Mouse (Mus musculus): ENCODE measurements around the gene Gm17949. TPM values are rescaled to one million over a fixed set of nuclear protein-coding genes. Genes with fewer than 3 reads are reported as not detected.
A peak's percentile ranks its signal among the peaks of the same experiment; 100 is the strongest.
"Not testable (repeated sequence)": the region's sequence is repeated elsewhere in the genome, so short reads cannot be mapped to it uniquely, and the experiment has no call there.

Gene Gm17949
- total RNA-seq, 2 experiments from 2014 or later = 0.28 TPM; not detected in 1

- DNase-seq (ENCODE audit: low spot score in 2 of 2) = no peak
Measured at GRCm38 (mm10) chr17:57032854-57033253, 21.6 kb downstream of the Gm17949 start.

DNA sequence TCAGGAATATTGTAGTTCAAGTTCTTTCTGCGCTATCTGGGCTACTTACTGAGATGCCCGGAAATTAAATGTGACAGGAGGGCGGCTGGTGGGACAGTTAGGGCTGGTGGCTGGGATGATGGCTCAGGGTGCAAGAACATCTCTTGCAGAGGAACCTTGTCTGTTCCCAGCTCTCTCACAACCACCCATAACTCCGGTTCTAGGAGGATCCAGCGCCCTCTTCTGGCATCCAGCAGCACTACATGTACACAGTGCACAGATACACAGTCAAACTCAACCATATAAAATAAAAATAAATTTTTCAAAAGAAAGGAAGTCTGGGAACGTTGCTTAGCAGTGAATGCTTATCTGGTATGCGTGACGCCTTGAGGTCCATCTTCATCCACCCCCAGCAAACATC lies 27.7 kb downstream of the Gm17949 start:
- DNase-seq (ENCODE audit: low spot score in 2 of 2) = no peak

DNA sequence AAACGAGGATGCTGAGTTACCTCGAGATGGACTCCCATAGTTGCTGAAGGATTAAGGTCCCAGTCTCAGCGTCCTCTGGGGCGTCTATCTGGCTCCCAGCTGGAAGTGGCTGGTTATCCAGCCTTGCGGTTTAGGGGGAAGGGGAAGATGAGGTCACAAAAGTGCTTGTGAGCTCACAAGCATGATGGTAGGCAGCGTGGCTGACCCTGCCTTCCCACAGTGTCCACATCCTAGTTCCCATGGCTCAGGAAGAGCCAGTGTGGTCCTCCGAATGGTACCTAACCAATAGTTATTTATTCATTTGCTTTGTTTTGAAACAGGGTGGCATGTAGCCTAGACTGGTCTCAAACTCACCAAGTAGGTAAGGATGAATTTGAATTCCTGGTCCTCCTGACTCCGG lies 30.3 kb downstream of the Gm17949 start, which contains the start of gene Slc25a41:
Gene Slc25a41 (minus strand): TSS at position 101 of the 400 bp plus-strand sequence.
- DNase-seq (ENCODE audit: low spot score in 2 of 2) = no peak

DNA sequence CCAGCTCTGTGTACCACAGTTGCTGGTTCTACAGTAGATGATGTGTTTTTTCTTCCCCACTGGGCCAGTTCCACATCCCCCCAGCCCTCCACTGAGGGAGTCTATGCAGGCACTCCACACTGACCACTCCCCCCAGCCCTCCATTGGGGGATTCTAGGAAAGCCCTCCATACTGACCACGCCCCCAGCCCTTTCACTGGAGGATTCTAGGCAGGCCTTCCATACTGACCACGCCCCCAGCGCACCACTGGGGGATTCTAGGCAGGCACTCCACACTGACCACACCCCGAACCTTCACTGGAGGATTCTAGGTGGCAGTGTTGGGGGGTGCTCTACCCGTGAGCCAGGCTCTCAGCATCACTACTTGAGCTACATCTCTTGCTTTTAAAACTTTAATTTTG lies 36.1 kb downstream of the Gm17949 start:
- no peak for DNase-seq (ENCODE audit: low spot score in 2 of 2)

DNA sequence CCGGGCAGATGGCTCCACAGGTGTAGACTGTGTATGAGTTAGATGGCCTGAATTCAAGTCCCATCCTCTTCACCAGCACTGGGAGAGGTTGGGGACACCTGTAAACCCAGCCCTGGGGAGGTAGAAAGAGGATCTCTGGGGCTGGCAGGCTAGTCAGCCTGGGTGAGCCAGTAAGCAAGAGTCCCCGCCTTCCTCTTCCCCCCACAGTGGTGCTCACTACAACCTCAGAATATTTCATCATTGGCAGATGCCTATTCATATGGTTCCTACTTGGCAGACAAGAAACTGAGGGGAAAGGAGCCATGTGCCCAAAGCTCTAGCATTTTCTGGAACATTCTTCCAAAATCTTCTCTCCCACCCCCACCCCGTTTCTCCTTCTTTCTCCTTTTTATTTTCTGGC lies 37.5 kb downstream of the Gm17949 start:
- peak in 1 of 2 experiments; percentile 49 for DNase-seq (ENCODE audit: low spot score in 2 of 2)

GRCm38 (mm10) chr17:57051679-57052078 lies 40.4 kb downstream of the Gm17949 start:
- DNase-seq (ENCODE audit: low spot score in 2 of 2) = not testable (repeated sequence)

- no peak for DNase-seq (ENCODE audit: low spot score in 2 of 2)
Measured at GRCm38 (mm10) chr17:57056246-57056645, 45.0 kb downstream of the Gm17949 start.

DNA sequence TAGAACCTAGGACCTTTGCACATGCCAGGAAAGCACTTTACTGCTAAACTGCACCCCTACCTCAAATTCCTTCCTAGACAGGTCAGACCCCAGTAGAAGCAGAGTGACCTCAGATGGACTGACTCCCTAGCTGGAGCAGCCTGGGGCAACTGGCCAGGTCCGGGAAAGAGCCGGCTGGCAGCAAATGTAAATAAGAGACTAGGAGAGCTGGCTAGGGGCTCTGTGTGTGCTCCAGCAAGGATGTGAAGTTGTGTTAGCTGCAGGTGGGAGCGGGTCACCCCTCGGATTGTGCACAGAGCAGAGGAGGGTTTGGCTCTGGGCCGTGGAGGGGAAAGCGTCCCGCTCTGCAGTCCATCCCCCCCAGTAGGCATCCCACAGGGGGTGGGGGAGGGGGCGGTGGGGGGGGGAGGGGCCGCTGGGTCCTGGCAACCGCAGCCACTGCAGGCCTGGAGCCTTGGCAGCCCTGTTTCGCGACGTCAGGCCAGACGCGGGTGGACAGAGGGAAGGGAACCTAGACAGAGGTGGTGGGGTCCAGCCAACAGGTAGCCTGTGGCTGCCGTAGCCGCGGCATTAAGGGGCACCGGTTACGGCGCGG lies 47.7 kb downstream of the Gm17949 start, which contains the start of gene Crb3:
Gene Crb3 (plus strand): TSS at position 215 of the 595 bp plus-strand sequence.
- DNase-seq (ENCODE audit: low spot score in 2 of 2) = peak; percentile 50 to 56

GRCm38 (mm10) chr17:57059486-57059977 lies 48.3 kb downstream of the Gm17949 start, which contains the start of gene Slc25a23:
Slc25a23 (minus strand) TSS chr17:57059863.
- peak; percentile 79 to 81 for DNase-seq (ENCODE audit: low spot score in 2 of 2)

DNA sequence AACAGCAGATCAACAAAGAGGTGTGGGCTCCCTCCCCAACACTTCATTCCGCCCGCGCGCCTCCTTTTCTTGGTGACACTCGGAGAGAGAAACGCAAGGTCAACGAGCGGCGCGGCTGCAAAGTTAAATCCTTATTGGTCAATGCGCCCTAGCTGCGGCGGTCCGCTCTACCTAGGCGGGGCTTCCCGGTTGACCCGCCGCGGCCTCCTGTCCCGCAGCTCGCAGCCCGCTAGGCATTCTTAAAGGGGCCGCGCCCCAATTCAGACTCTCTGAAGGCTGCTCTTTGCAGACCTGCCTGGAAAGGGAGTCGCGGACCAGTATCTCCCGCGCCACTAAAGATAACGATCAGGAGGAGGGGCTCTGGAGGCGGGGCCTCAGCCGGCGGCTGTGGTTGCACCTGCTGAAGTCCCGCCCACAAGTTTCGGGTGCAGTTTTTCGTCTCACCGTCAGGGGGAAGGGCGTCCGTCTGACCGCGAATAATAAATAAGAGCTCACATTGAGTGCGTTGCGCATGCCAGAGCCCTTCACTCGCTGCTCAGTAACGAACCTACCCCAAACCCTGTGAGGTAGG lies 49.0 kb downstream of the Gm17949 start:
- peak; percentile 96 to 97 for DNase-seq (ENCODE audit: low spot score in 2 of 2)

- DNase-seq (ENCODE audit: low spot score in 2 of 2) = no peak
Measured at GRCm38 (mm10) chr17:57061069-57061468, 49.8 kb downstream of the Gm17949 start.

GRCm38 (mm10) chr17:57062011-57062521 lies 50.8 kb downstream of the Gm17949 start:
- no peak for DNase-seq (ENCODE audit: low spot score in 2 of 2)

DNA sequence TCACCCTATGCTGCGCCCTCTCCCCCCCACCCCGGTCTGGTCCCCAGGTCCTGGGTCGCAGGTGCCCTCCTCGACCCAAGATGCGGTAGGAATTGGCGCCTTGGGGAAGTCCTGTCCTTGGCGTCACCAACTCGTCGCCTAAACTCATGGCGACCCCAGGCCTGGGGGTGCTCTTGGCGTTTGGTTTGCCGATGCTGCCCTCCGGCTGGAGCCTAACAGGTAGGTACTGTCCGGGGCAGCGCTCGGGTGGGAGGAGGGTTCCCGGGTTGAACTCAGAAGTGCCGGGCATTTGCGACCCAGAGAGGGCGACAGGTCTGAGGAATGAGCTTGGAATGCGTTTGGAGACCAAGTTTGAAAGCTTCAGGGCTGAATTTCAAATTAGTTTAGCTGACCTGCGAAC lies 51.3 kb downstream of the Gm17949 start:
- DNase-seq (ENCODE audit: low spot score in 2 of 2) = no peak

DNA sequence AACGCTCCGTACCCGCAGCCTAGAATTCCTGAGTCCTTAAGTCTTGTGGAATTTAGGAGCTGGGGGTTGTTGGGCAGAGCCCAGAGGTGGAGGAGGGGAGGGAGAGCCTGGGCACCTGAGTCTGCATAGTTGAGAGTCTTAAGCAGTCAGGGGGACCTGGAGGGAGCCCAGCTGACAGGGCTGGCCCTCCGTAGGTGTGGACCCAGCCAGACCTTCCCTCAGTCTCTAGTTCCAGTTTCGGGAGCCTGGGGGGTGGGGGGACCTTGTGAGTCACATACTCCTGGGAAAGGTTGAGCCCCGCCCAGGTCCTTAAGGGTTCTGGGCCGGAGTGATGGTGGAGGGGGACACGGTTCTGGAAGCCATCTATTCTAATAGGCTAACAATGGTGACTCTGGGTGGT lies 51.8 kb downstream of the Gm17949 start:
- no peak for DNase-seq (ENCODE audit: low spot score in 2 of 2)

DNA sequence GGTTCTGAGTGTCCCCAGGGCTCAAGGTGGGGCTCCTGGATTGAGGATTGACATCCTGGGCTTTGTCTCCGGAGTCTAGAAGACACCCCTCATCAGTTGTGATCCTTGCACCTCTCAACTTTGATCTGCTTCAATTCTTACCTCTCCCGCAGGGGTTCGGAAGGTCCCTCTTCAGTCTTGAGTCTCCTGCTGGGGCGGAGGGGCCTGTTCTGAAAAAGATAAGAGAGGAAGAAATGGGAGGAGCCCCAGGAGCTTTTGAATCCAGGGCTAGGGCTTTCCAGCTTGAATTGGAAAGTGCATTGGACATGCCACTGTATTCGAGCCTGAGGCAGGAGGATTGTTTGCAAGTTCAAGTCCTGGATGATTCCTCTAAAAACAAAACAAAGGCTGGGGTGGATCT lies 55.6 kb downstream of the Gm17949 start:
- DNase-seq (ENCODE audit: low spot score in 2 of 2) = no peak

DNA sequence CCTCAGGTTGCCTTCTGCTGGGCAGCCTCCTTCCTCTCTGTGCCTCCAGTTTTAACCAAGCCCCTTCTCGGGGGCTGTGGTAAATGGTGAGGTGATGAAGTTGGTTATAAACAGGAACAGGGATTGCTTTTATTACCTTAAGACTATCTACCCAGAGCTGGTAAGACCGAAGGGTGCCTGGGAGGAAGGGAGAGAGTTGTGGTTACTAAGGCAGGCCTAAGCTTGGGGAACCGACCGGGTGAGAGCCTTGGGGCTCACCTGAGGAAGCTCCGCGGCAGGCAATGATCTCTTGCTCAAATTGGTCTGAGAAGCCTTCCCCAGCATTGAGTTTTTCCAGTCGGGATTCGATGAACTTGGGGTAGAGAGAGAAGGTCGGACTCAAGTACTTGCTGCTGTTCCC lies 59.0 kb downstream of the Gm17949 start:
- DNase-seq (ENCODE audit: low spot score in 2 of 2) = no peak

- DNase-seq (ENCODE audit: low spot score in 2 of 2) = no peak
Measured at GRCm38 (mm10) chr17:57070699-57071098, 59.4 kb downstream of the Gm17949 start.

Other genes starting within 250 kb of the Gm17949 start
- gene Dus3l, start 246.7 kb upstream of the Gm17949 start, total RNA-seq (2021) = 10 to 100 TPM; 60.9 to 66.3 TPM
- gene Prr22, start 241.2 kb upstream of the Gm17949 start, total RNA-seq (2021) = under 1 TPM; 0.35 to 0.57 TPM
- gene Rfx2, start 180.5 kb upstream of the Gm17949 start, total RNA-seq (2021) = 1 to 10 TPM; 3.0 to 4.2 TPM
- gene Acsbg2, start 137.0 kb upstream of the Gm17949 start, total RNA-seq (2021) = not detected
- gene 1700061G19Rik, start 136.0 kb upstream of the Gm17949 start, total RNA-seq (2021) = under 1 TPM; 0.24 to 0.28 TPM
- 10 to 100 TPM; 59.6 to 64.8 TPM for gene Mllt1, start 76.1 kb upstream of the Gm17949 start, total RNA-seq (2021)
- not detected for gene Acer1, start 29.3 kb upstream of the Gm17949 start, total RNA-seq (2021)
- 10 to 100 TPM; 56.1 to 58.3 TPM for gene Clpp, start 21.2 kb upstream of the Gm17949 start, total RNA-seq (2021)
- gene Alkbh7, start 14.1 kb upstream of the Gm17949 start, total RNA-seq (2021) = 10 to 100 TPM; 18.2 to 22.3 TPM
- not detected for gene Pspn, start 11.5 kb upstream of the Gm17949 start, total RNA-seq (2021)
- 10 to 100 TPM; 51.0 to 56.0 TPM for gene Gtf2f1, start 181 bp upstream of the Gm17949 start, total RNA-seq (2021)
- gene Khsrp, start 20.1 kb downstream of the Gm17949 start, total RNA-seq (2021) = 100 to 1,000 TPM; 104 to 111 TPM
- not detected for gene Slc25a41, start 30.2 kb downstream of the Gm17949 start, total RNA-seq (2021)
- gene Crb3, start 47.6 kb downstream of the Gm17949 start, total RNA-seq (2021) = 1 to 10 TPM in 1 of 2 experiments, under 1 TPM in 1; 0.79 to 1.6 TPM
- 100 to 1,000 TPM; 338 to 358 TPM for gene Slc25a23, start 48.4 kb downstream of the Gm17949 start, total RNA-seq (2021)
- gene Dennd1c, start 67.0 kb downstream of the Gm17949 start, total RNA-seq (2021) = 1 to 10 TPM; 1.4 to 2.9 TPM
- 100 to 1,000 TPM; 714 to 754 TPM for gene Tubb4a, start 76.3 kb downstream of the Gm17949 start, total RNA-seq (2021)
- gene Tnfsf9, start 93.9 kb downstream of the Gm17949 start, total RNA-seq (2021) = under 1 TPM; 0.50 to 0.60 TPM
- gene Cd70, start 138.3 kb downstream of the Gm17949 start, total RNA-seq (2021) = under 1 TPM in 1 of 2 experiments, not detected in 1; 0.48 TPM
- not detected for gene Tnfsf14, start 182.7 kb downstream of the Gm17949 start, total RNA-seq (2021)
- gene C3, start 216.7 kb downstream of the Gm17949 start, total RNA-seq (2021) = 1 to 10 TPM; 1.6 to 4.2 TPM
- gene Gpr108, start 237.0 kb downstream of the Gm17949 start, total RNA-seq (2021) = 10 to 100 TPM; 18.0 to 20.5 TPM
- gene Trip10, start 238.0 kb downstream of the Gm17949 start, total RNA-seq (2021) = 10 to 100 TPM in 1 of 2 experiments, 1 to 10 TPM in 1; 9.1 to 10.3 TPM

All from layer of hippocampus, postnatal 14 days (tissue).